Mouse (Mus musculus) cerebellum, postnatal 25 days (tissue): Measurements from ENCODE around the gene Ptov1.
A peak's percentile ranks its signal among the peaks of the same experiment; 100 is the strongest.

Experiments
- DNase-seq, 2 experiments: peaks; one replicate each; pipeline ENCODE4 v3.0.0; 2021; ENCODE audit warnings: mixed read lengths in 2 of 2

Ptov1 gene

DNA sequence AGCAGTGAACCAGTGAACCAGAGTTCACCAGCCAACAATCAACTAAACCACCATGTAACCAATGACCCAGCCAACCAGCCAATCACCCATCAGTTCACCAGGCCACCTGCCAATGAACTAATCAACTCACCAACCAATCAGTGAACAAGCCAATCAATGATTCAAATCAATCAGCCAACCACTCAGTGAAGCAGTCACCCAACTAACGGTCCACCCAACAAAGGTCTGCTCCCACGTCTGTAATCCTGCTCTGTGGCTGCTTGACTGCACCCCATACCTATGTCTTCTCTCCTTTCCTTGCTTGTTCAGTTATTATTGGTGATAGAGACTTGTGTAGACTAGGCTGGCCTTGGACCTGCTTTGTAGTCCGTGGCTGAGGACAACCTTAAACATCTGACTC lies 55.6 kb downstream of the Ptov1 start:
- peak in 1 of 2 experiments; percentile 1 for DNase-seq
